Mouse (Mus musculus): ENCODE measurements at regions not wholly inside any gene's neighbourhood (a gene's known extent, or its start where the extent isn't known, plus 50 kb on each side); places are given as distances from the start of the nearest gene placed in this dataset.

DNA sequence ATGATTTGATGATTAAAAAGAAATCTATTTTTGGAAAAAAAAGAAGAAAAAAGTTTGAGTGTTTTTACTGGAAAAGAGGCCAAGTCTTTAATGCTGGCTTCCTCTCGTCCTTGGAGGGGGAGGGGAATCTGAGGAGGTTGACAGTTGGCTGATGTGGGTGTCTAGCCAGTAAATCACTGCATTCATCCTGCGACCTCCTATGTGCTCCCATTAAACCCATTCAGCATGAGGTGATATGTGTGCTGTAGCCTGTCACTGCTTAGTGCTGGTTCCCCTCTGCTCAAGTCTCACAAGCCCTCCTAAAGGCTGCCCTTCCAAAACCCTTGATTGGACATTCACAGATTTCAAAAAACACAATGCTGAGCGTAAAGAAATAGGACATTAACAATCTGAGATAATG, 68.7 kb downstream of the Atoh1 start:
- TF ChIP-seq POLR2A (IDR thresholded peaks at IDR 0.05; ENCODE audit: low read depth, low read length): no peak
- TF ChIP-seq CTCF (IDR thresholded peaks at IDR 0.05; ENCODE audit: borderline replicate concordance, insufficient read depth, low read length): no peak
- no peak overlapping the region for H3K27ac ChIP-seq (ENCODE audit: insufficient read depth, low read length)
- H3K4me1 ChIP-seq (ENCODE audit: control insufficient read depth, insufficient read depth, low read length): no peaks in the 10 kb centered on the region
- H3K4me3 ChIP-seq (ENCODE audit: insufficient read depth, low read length): no peak overlapping the region

GRCm38 (mm10) chr6:64798804-64799203, 69.9 kb downstream of the Atoh1 start:
- Histone ChIP-seq H3K27ac (ENCODE audit: insufficient read depth, low read length) (no peak overlapping the region), H3K4me3 (ENCODE audit: insufficient read depth, low read length) (no peak overlapping the region), H3K4me1 (ENCODE audit: control insufficient read depth, insufficient read depth, low read length) (no peaks in the 10 kb centered on the region)
- TF ChIP-seq POLR2A (IDR thresholded peaks at IDR 0.05; ENCODE audit: low read depth, low read length) (no peak), CTCF (IDR thresholded peaks at IDR 0.05; ENCODE audit: borderline replicate concordance, insufficient read depth, low read length) (no peak)

- TF ChIP-seq POLR2A (IDR thresholded peaks at IDR 0.05; ENCODE audit: low read depth, low read length) (no peak), CTCF (IDR thresholded peaks at IDR 0.05; ENCODE audit: borderline replicate concordance, insufficient read depth, low read length) (no peak)
- Histone ChIP-seq H3K4me3 (ENCODE audit: insufficient read depth, low read length) (peak overlapping the region; percentile 24; the same call in 1 of the 2 replicates), H3K4me1 (ENCODE audit: control insufficient read depth, insufficient read depth, low read length) (no peaks in the 10 kb centered on the region), H3K27ac (ENCODE audit: insufficient read depth, low read length) (no peak overlapping the region)
These were observed 70.5 kb downstream of the Atoh1 start for GRCm38 (mm10) chr6:64799306-64800001.

GRCm38 (mm10) chr6:64800965-64801364, 72.0 kb downstream of the Atoh1 start:
- Histone ChIP-seq H3K4me1 (ENCODE audit: control insufficient read depth, insufficient read depth, low read length) (no peaks in the 10 kb centered on the region), H3K4me3 (ENCODE audit: insufficient read depth, low read length) (no peak overlapping the region), H3K27ac (ENCODE audit: insufficient read depth, low read length) (no peak overlapping the region)
- no peak for TF ChIP-seq CTCF (IDR thresholded peaks at IDR 0.05; ENCODE audit: borderline replicate concordance, insufficient read depth, low read length)
- no peak for TF ChIP-seq POLR2A (IDR thresholded peaks at IDR 0.05; ENCODE audit: low read depth, low read length)

DNA sequence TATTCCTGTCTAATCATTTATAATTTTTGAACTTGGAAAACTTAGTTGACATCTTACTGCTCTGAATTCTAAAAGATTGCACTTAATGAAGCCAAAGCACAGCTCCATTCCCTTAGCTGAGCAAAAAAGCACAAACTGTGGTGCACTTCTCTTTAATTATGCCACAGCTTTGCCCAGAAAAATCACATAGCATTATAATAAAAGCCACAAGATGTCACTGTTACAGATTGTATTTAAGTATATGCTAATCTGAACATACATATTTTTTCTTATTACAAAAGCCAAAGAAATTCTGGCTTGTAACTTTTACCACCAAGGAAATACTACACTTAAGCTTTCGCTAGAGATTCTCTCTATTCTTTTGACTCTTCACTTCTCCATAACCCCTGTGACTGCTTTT, 86.2 kb downstream of the Atoh1 start:
- no peak overlapping the region for H3K27ac ChIP-seq (ENCODE audit: insufficient read depth, low read length)
- no peak for TF ChIP-seq POLR2A (IDR thresholded peaks at IDR 0.05; ENCODE audit: low read depth, low read length)
- TF ChIP-seq CTCF (IDR thresholded peaks at IDR 0.05; ENCODE audit: borderline replicate concordance, insufficient read depth, low read length): no peak

DNA sequence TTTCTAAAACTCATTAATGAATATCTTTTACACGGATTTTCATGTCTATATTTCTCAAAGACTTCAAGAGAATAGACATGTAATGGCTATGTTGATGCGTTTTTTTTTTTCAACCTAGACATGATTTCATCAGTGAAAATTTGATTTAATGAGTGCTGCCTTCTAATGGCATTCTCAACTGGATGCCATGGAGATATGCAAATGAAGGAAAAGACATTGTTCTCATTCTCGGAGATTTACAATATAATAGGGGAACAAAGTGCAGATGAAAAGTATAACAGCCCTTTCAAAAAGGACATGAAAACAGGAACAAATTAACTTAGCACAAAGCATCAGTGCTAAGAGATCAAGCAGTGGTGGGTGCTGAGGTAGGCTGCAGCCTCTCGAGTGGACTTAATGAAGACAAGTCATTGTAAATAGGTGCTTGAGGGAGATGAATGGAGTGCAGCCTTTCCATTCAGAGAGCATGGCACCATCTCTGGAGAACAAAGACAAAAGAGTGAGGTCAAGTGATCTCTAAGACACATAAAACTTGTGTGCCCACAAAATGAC, 120.2 kb downstream of the Atoh1 start:
- Histone ChIP-seq H3K4me1 (ENCODE audit: control insufficient read depth, insufficient read depth, low read length) (no peaks in the 10 kb centered on the region), H3K27ac (ENCODE audit: insufficient read depth, low read length) (no peak overlapping the region), H3K4me3 (ENCODE audit: insufficient read depth, low read length) (no peak overlapping the region)
- TF ChIP-seq POLR2A (IDR thresholded peaks at IDR 0.05; ENCODE audit: low read depth, low read length): no peak
- no peak for TF ChIP-seq CTCF (IDR thresholded peaks at IDR 0.05; ENCODE audit: borderline replicate concordance, insufficient read depth, low read length)

More for the DNA sequence above, 86.2 kb downstream of the Atoh1 start:
- H3K4me3 ChIP-seq (ENCODE audit: insufficient read depth, low read length): no peak overlapping the region
- H3K4me1 ChIP-seq (ENCODE audit: control insufficient read depth, insufficient read depth, low read length): no peaks in the 10 kb centered on the region

- Histone ChIP-seq H3K4me1 (ENCODE audit: control insufficient read depth, insufficient read depth, low read length) (no peaks in the 10 kb centered on the region), H3K4me3 (ENCODE audit: insufficient read depth, low read length) (no peak overlapping the region), H3K27ac (ENCODE audit: insufficient read depth, low read length) (no peak overlapping the region)
- TF ChIP-seq POLR2A (IDR thresholded peaks at IDR 0.05; ENCODE audit: low read depth, low read length) (no peak), CTCF (IDR thresholded peaks at IDR 0.05; ENCODE audit: borderline replicate concordance, insufficient read depth, low read length) (no peak)
These were observed 134.0 kb downstream of the Atoh1 start for GRCm38 (mm10) chr6:64862901-64863300.

DNA sequence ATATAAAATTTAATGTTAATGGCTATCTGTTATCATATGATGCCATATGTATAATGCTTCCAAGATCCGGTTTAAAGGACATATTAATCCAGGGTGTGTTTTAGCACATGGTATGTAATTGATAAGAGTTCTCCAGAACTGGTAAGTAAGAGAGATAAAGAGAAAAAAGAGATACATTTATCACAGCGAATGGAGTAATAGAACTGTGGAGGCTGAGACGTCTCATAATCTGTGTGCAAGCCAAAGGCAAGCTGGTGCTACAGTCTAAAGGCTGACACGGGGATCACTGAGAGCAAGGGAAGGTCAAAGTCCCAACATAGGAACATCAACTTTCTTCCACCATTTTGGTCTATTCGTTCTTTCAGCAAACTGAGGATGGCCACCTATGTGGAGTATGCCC, 146.0 kb upstream of the Smarcad1 start:
- no peaks in the 10 kb centered on the region for H3K4me1 ChIP-seq (ENCODE audit: control insufficient read depth, insufficient read depth, low read length)
- no peak overlapping the region for H3K27ac ChIP-seq (ENCODE audit: insufficient read depth, low read length)
- H3K4me3 ChIP-seq (ENCODE audit: insufficient read depth, low read length): no peak overlapping the region
- TF ChIP-seq POLR2A (IDR thresholded peaks at IDR 0.05; ENCODE audit: low read depth, low read length): no peak
- no peak for TF ChIP-seq CTCF (IDR thresholded peaks at IDR 0.05; ENCODE audit: borderline replicate concordance, insufficient read depth, low read length)

All from embryonic fibroblast, embryonic 13.5 days (primary cell).